Mouse (Mus musculus) liver, embryonic 18 days (tissue): ENCODE results near the gene Olfr66. TPM values are rescaled to one million over a fixed set of nuclear protein-coding genes. Genes with fewer than 3 reads are reported as not detected.

ENCODE experiments used
- polyA plus RNA-seq: library from polyadenylated mRNA; depleted of rRNA; stranded (reverse); fragments of >200 nt; gene quantifications from 2 replicates; pipeline ENCODE4 v1.2.3, GENCODE M21; 2012; rRNA removed

Gene Olfr66
- not detected in 2 replicates for polyA plus RNA-seq

DNA sequence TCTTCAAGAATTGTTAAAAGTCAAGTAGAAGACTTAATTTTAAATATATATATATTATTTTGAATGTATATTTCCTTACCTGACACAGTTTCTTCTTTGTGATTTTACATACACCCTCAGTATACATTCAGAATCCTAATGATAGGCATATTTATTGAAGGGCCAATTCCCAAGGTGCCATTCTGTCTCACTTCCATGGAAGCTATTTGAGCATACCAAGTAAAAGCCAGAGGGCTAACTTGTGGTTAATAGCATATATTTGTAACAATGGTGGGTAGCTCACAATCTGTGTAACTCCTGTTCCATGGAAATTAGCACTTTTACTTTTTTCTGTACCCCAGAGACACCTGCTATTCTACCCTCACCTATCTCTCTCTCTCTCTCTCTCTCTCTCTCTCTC, at the start of gene Olfr66:
TSS of gene Olfr66 (minus strand) at position 101 of the 400 bp plus-strand sequence.

DNA sequence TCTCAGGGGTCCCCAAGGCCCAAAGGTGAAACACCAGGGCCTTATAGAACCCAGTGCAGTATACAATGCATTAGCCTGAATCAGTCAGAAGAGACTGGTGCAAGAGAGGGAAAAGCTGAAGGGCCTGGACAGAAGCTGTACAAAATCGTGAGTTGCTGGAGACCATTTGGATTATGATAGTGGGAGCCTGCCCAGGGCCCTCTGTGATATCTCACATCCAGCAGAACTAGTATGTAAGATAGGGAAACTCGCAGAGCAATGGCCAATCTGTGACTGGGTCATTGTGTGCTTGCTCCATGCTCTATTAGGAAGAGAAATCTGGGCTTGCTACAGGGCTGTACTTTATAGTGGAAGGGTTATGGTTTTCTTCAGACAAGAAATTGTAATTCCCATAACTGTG, 48.2 kb upstream of the Olfr66 start, which contains the start of gene Olfr632:
TSS of gene Olfr632 (plus strand) at position 84 of the 400 bp plus-strand sequence.

DNA sequence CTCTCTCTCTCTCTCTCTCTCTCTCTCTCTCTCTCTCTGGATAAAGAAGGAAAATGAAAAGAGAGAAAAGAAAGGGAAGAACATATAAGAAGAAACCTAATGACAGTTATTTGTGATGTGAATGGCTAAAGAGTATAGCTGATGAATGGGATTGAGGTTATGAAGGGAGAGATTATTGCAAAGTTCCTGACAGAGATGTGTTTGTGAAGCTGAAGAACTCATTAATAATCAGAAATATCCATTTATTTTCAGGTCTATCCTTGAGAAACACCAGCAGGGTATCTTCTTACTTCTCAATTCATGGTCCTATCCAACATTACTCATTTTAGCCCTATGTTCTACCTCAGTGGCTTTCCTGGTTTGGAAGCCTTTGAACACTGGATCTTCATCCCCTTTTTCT, 42.5 kb upstream of the Olfr66 start, which contains the start of gene Olfr631:
TSS of gene Olfr631 (plus strand) at position 301 of the 400 bp plus-strand sequence.

GRCm38 (mm10) chr7:103903187-103903586, 17.1 kb upstream of the Olfr66 start, which contains the start of gene Olfr65:
TSS of gene Olfr65 (plus strand) at chr7:103903487.

GRCm38 (mm10) chr7:103894385-103894784, 8.3 kb upstream of the Olfr66 start, which contains the start of gene Olfr64:
TSS of gene Olfr64 (minus strand) at chr7:103894485.

GRCm38 (mm10) chr7:103853090-103853489, 33.0 kb downstream of the Olfr66 start, which contains the start of gene Hbb-y:
TSS of gene Hbb-y (minus strand) at chr7:103853216.

GRCm38 (mm10) chr7:103843034-103843433, 43.0 kb downstream of the Olfr66 start, which contains the start of gene Hbb-bh1:
TSS of gene Hbb-bh1 (minus strand) at chr7:103843164.

GRCm38 (mm10) chr7:103840268-103840667, 45.8 kb downstream of the Olfr66 start, which contains the start of gene Hbb-bh2:
TSS of gene Hbb-bh2 (minus strand) at chr7:103840520.

Other genes starting within 250 kb of the Olfr66 start
- 0.02 TPM in 1 of 2 replicates, not detected in the other for gene Olfr622, start 243.6 kb downstream of the Olfr66 start, polyA plus RNA-seq
- gene Olfr623, start 222.6 kb downstream of the Olfr66 start, polyA plus RNA-seq, result not detected in 2 replicates
- gene Olfr624, start 215.1 kb downstream of the Olfr66 start, polyA plus RNA-seq, result 0.01 TPM in 2 replicates
- not detected in 2 replicates for gene Olfr625-ps1, start 203.5 kb downstream of the Olfr66 start, polyA plus RNA-seq
- not detected in 2 replicates for gene Olfr243, start 171.6 kb downstream of the Olfr66 start, polyA plus RNA-seq
- not detected in 2 replicates for gene Olfr628, start 155.9 kb downstream of the Olfr66 start, polyA plus RNA-seq
- gene Olfr629, start 141.3 kb downstream of the Olfr66 start, polyA plus RNA-seq, result 0.03 and 0.10 TPM in 2 replicates
- gene Olfr630, start 128.9 kb downstream of the Olfr66 start, polyA plus RNA-seq, result 0.01 and 0.02 TPM in 2 replicates
- gene Olfr69, start 114.7 kb downstream of the Olfr66 start, polyA plus RNA-seq, result 0.03 TPM in 1 of 2 replicates, not detected in the other
- 0.04 and 0.08 TPM in 2 replicates for gene Olfr68, start 106.6 kb downstream of the Olfr66 start, polyA plus RNA-seq
- 0.01 TPM in 2 replicates for gene Olfr67, start 94.4 kb downstream of the Olfr66 start, polyA plus RNA-seq
- gene Hbb-bt, start 72.3 kb downstream of the Olfr66 start, polyA plus RNA-seq, result 28,363 and 31,511 TPM in 2 replicates
- gene Hbb-bs, start 58.2 kb downstream of the Olfr66 start, polyA plus RNA-seq, result 108,653 and 122,218 TPM in 2 replicates
- gene Hbb-bh2, start 45.7 kb downstream of the Olfr66 start, polyA plus RNA-seq, result not detected in 2 replicates
- gene Hbb-bh1, start 43.1 kb downstream of the Olfr66 start, polyA plus RNA-seq, result 3.5 and 3.6 TPM in 2 replicates
- 8.8 and 9.9 TPM in 2 replicates for gene Hbb-y, start 33.0 kb downstream of the Olfr66 start, polyA plus RNA-seq
- gene Olfr64, start 8.2 kb upstream of the Olfr66 start, polyA plus RNA-seq, result not detected in 2 replicates
- not detected in 2 replicates for gene Olfr65, start 17.2 kb upstream of the Olfr66 start, polyA plus RNA-seq
- 0.23 and 0.30 TPM in 2 replicates for gene Olfr631, start 42.6 kb upstream of the Olfr66 start, polyA plus RNA-seq
- 0.49 and 0.53 TPM in 2 replicates for gene Olfr632, start 48.1 kb upstream of the Olfr66 start, polyA plus RNA-seq
- 0.01 TPM in 1 of 2 replicates, not detected in the other for gene Olfr633, start 58.2 kb upstream of the Olfr66 start, polyA plus RNA-seq
- 0.01 TPM in 1 of 2 replicates, not detected in the other for gene Olfr635, start 84.9 kb upstream of the Olfr66 start, polyA plus RNA-seq
- 0.04 TPM in 1 of 2 replicates, not detected in the other for gene Olfr638, start 112.5 kb upstream of the Olfr66 start, polyA plus RNA-seq
- gene Olfr639, start 131.1 kb upstream of the Olfr66 start, polyA plus RNA-seq, result not detected in 2 replicates
- not detected in 2 replicates for gene Olfr640, start 139.3 kb upstream of the Olfr66 start, polyA plus RNA-seq
- not detected in 2 replicates for gene Olfr641, start 149.2 kb upstream of the Olfr66 start, polyA plus RNA-seq
- not detected in 2 replicates for gene Olfr642, start 166.4 kb upstream of the Olfr66 start, polyA plus RNA-seq
- not detected in 2 replicates for gene 4930516K23Rik, start 175.2 kb upstream of the Olfr66 start, polyA plus RNA-seq
- not detected in 2 replicates for gene Olfr644, start 185.6 kb upstream of the Olfr66 start, polyA plus RNA-seq
- not detected in 2 replicates for gene Olfr645, start 199.2 kb upstream of the Olfr66 start, polyA plus RNA-seq
- not detected in 2 replicates for gene Olfr646, start 218.6 kb upstream of the Olfr66 start, polyA plus RNA-seq
- gene Ubqln5, start 243.6 kb upstream of the Olfr66 start, polyA plus RNA-seq, result not detected in 2 replicates